Mouse (Mus musculus) CD4-positive, CD25-positive, alpha-beta regulatory T cell, adult 2 months (primary cell): Measurements from ENCODE around the gene Mdm2.
A peak's percentile ranks its signal among the peaks of the same experiment; 100 is the strongest.

ENCODE experiments used
- DNase-seq: peaks from one replicate; pipeline ENCODE4 v3.0.0-alpha.2; 2012; ENCODE audit warnings: low read depth, low spot score

Gene Mdm2

DNA sequence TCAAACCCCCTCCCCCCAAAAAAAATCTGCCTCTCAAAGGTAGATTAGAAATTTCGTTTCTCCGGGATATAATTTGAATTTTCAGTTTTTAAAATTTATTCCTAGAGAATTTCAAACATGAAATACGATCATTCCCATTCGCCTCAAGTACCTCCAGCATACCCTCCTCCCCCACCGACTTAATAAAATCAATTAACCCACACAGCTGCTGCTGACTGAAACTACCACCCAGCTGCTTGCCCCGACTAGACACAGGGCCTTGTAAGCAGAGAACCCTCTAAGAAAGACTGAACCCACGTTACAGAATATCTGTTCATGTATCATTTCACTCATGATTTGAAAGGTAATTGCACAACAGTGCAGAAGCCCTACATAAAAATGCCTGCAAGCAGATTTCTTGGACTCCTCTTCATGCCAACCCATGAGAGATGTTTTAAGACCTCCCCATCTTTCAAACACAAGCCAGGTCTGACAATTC lies 65.0 kb downstream of the Mdm2 start:
- no peak for DNase-seq

DNA sequence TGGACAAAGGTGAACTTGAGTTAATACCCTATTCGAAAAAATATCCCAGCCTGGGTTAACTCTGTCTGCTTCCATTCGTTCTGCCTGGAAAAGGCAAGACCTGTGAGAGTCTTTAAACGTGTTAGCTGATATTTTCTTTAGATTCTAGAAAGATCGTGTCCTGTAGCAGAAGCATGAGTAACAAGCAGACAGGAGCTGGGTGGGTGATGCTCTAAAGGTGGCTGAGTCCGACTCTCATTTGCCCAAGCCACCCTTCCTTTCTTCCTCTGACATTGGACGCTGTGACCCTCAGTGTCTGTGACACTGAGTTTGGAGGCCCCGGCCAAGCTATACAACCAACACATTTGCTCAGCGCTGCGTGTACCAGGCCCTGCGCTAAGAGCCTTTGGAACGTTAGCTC lies 65.7 kb downstream of the Mdm2 start:
- DNase-seq, result no peak

GRCm38 (mm10) chr10:117644429-117644748 lies 66.2 kb downstream of the Mdm2 start:
- DNase-seq, result no peak

DNA sequence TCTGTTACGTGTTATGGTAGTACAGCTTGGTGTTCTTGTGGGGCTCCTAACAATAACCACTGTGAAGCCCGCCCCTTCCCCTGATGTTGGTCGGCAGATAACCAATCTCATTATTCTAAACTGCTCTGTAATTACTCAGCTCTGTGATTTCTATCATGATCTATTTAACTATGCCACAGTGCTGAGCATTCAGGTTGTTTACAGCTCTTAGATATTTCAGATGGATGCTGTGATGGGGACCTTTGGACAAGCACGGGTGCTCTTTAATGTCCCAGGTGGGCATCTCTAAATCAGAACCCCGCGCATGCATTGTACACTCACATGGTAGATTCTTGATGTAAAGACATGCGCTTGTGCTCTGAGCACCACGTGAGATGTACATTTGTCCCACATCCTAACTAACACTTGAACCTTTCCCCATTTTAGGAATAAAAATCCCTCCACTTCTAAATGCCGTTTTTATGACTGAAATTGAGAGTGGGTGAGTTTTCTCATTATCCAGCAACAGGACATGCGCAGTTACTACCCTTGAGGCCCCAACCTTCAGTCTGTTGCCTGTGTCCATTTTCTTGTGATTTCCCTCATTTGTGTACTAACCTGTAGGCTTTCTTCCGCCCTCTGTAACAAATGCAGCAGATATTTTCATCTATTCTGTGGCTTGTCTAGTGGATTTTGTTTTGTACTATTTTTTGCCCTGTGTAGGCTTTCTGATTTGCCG lies 66.7 kb downstream of the Mdm2 start:
- no peak for DNase-seq

GRCm38 (mm10) chr10:117643302-117643701 lies 67.3 kb downstream of the Mdm2 start:
- DNase-seq, result no peak

DNA sequence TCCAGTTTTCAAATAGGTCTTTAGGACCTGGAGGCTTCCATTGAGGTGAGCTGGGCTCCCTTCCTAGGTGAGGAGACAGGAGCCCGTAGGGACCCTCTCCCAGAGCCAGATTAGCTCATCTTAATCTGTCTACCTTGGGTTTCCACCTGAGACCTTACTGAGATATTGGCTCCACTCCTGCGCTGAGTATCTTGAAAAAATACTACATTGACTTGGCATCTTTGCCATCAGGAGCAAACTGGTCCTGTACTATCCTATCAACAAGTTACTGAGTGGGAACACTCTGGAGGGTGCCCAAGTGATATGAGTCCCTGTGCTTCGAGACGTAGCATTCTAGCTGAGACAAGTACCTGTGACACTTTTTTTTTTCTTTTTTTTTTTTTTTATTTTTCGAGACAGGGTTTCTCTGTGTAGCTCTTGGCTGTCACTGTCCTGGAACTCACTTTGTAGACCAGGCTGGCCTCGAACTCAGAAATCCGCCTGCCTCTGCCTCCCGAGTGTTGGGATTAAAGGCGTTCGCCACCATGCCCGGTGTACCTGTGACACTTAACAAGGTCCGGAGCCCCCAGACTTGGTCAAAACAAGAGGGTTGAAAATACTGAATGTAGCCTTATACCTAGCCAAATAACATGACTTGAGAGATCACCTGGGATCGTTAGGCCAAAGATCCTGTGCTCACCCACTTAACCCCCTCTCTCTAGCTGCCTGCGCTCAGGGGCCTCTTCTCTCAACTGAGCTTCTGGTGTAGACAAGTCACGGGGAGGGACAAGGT lies 67.9 kb downstream of the Mdm2 start:
- no peak for DNase-seq

GRCm38 (mm10) chr10:117642201-117642450 lies 68.4 kb downstream of the Mdm2 start:
- no peak for DNase-seq

DNA sequence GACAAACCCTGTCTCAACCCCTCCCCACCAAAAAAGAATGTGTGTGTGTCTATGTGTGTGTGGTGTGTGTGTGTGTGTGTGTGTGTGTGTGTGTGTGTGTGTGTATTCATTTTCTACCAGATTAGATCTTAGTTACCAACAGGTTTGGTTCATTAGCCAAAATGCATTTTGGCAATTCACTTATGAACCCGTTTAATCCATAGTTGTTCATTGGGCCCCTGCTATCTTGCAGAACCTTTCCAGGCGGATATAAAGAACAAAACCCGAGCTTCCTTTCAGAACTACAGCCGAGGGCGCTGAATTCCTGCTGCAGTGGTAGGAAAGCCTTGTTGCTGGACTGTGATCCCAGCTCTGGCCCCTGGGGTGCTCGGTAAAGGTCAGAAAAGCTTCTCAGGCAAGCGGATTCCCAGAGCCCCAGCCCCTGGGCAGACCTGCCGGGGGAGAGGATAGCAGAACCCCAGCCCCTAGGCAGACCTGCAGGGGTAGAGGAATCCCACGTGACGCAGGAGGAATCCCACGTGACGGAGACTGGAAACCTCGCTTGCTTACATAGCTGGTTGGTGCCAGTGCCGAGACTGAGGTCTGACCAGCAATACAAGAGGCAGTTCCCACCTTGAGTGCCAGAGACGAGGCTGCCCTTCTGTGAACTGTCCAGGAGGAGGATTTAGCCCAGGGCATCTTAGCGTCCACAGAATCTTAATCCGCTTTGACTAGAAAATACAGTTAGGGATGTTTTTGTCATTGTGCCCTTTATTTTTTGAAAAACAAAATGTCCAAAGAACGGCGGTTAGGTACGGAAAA lies 69.0 kb downstream of the Mdm2 start:
- no peak for DNase-seq

GRCm38 (mm10) chr10:117640595-117641078 lies 69.9 kb downstream of the Mdm2 start:
- DNase-seq, result no peak

GRCm38 (mm10) chr10:117639899-117640594 lies 70.5 kb downstream of the Mdm2 start:
- peak; percentile 63 for DNase-seq

GRCm38 (mm10) chr10:117639221-117639599 lies 71.3 kb downstream of the Mdm2 start:
- no peak for DNase-seq
